Mouse (Mus musculus) megakaryocyte, embryonic 14.5 days (primary cell): ENCODE results near the gene Unc5c.

Experiments used
- FLI1 ChIP-seq: IDR thresholded peaks from 2 replicates; pipeline ENCODE4 v1.6.1; 2012; ENCODE audit warnings: low read length, inconsistent platforms, mixed read lengths
- GATA1 ChIP-seq: IDR thresholded peaks from 3 replicates; pipeline ENCODE4 v1.6.1; 2012; ENCODE audit warnings: mixed read lengths, low read length, inconsistent platforms, borderline replicate concordance

- TF ChIP-seq GATA1, result no peak
- no peak for TF ChIP-seq FLI1
Measured at GRCm38 (mm10) chr3:141528751-141529150, 63.7 kb downstream of the Unc5c start.
